Mouse (Mus musculus) adrenal gland, postnatal 4 days (tissue): ENCODE measurements at regions not wholly inside any gene's neighbourhood (a gene's known extent, or its start where the extent isn't known, plus 50 kb on each side); places are given as distances from the start of the nearest gene placed in this dataset.

Source experiments
- DNase-seq, 2 experiments: peaks; one replicate each; pipeline ENCODE4 v3.0.0; 2021 to 2022; ENCODE audit warnings: low spot score in 2 of 2, mixed read lengths in 2 of 2

DNA sequence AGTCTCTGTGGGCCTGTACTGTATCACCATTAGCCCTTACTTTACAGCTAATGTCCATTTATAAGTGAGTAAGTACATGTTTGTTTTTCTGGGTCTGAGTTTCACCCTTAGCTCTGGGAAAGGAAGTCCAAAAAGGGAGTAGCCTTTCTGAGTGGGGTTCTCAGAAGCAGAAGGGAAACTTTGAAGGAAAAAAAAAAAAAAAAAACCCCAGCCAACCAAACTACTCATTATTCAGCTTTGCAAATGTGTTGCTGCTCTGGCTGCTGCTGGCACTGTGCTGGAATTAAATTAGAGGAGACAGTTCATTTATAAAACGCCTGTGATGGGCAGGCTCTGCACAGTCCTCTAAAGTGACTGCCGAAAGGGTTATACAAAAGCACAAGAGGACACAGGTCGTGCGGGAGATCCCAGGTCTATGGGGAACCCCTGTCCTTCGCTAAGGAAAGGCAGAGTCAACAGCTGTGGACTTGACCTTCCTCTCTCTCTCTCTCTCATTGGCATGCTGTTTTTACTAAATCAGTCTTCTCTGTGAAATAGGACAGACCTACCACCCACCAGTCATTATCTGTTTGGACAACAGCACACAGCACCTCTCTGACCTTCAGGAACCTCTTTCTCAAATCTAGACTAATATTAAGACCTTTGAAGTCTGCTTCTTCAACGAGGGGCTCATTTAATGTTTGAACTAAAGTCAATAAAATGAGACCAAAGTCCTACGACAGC lies 165.4 kb downstream of the Cd47 start:
- DNase-seq, result no peak

DNA sequence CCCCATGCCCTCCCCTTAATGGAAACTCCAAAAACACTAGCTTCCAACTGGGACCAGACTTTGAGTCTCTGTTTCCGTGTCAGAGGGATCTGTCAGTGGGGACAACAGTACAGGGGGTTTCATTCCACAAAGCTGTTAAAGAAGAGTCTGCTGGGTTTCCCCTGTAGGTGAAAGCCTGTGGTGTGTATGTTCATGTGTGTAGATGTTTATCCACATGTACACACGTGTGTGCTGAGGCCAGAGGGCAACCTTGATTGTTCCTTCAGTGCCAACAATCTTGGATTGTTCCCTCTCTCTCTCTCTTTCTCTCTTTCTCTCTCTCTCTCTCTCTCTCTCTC lies 165.9 kb downstream of the Cd47 start:
- DNase-seq, result no peak

DNA sequence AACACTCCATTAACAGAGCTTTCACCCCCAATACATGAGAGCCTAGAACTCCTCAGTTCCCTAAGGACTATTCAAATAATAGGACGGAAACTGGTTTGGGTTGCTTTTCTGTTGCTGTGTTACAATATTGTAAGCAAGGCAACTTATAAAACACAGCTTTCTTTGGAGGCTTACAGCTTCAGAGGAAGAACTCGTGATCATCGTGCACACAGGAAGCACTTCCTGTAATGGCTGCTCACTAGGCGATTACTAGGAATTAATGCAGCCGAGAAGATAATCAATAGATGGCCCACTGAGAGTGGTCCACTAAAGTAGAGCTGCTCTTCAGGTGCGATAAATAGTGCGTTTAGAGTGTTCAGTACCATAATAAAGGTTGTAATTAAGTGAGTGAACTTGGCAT lies 166.8 kb downstream of the Cd47 start:
- DNase-seq, result no peak

DNA sequence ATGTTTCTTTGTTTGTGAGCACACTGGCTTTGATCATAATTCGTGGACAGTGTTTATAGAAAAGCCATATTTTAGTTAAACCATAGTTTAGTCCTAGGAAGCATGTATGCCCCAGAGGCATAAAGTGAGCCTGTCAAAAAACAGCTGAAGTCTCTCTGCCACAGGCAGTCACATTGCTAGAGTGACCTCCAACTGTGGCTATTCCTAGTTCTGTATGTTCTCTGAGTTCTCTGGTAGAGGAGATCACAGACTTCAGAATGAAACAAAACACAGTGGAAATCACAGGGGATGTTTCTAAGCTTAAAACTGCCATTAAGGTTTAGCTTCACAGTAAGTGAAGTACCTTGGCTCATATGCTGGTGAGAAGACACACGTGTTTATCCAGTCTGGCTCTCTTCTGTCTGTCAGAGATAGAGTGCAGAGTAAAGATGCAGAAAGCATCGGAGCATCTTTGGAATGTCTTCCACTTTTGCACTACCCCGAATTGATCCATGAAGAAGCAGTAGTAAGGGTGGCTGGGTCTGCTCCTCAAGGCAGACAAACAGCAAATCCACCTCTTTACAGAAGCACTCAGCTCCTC lies 168.0 kb downstream of the Cd47 start:
- no peak for DNase-seq

DNA sequence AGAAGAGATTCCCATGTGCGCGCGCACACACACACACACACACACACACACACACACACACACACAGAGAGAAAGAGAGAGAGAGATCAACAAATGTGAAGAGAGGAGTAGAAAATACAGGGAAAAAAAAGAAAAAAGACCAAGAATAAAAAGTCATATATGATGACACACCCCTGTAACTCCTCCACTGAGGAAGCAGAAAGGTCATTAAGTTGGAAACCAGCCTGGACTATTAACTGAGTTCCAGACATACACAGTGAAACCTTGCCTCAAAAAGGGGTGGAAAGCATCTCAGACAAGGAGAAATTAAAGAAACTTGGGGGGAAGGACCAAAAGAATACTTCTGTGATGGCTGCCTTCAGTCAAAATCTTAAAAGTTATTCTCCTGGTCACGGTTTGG lies 168.7 kb downstream of the Cd47 start:
- no peak for DNase-seq

DNA sequence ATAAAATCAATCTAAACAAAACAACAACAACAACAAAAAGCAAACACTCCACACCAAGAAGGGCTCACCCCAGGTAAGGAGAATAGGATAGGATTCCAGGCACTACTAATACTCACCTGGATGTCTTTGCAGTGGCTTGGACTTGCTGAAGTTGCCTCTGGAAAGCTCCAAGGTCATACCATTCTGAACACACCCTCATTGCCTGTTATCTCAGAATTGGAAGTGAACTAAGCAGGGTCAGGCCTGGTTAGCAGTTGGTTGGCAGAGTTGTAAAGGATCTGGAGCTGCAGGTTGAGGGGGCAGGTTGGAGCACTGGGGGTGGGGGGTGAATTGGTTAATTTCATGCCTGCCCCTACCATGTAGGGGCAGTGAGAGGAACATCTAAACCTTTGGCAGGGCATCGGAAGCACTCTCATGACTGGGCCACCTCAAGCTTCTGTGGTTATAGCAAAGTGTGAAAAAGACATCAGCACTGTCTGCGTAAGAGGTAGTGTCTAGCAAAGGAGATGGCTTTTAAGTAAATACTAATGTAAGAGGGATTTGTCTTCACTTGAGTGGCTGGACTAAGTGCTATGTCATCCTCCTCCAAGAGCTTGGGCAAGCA lies 169.5 kb downstream of the Cd47 start:
- no peak for DNase-seq

DNA sequence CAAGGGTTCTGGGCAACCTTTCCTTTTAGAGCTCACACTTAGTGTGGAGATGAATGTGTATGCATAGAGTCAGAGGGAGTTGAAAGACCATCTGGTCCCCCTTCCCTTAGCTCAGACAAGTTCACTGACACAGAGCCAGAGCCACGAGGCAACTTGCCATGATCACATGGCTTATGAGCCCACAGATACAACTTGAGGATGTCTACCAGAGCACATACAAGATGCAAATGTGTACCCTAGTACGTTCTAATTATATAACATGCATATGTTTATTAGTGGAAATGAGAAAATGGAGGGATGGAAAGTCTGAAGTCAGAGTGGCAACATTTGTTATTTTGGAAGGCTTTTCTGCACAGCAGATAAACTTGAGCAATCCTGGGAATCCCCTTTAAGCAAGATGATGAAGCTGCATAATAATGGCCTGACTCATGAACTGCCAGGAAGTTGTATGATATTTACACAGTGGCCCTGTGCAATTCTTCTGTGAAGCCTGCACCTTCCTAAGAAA lies 170.0 kb downstream of the Cd47 start:
- DNase-seq, result no peak

DNA sequence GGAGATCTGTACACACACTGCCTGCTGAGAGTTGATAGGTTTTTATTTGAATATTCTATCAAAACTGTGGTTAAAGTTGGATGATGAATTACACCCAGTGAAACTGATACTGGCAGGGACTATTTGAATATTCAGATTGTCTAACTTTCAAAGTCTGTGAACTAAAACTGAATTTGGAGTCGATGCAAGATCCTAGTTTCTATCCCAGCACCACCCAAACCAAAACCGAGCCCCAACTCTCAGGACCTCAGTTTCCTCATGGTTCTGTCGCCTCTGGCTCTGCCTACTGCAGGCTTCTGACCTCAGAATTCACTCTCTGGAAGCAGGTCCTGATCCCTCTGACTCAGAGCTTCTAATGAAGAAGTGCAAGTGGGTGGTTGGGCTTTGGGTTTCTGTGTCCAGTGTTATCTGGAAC lies 170.8 kb downstream of the Cd47 start:
- no peak for DNase-seq

DNA sequence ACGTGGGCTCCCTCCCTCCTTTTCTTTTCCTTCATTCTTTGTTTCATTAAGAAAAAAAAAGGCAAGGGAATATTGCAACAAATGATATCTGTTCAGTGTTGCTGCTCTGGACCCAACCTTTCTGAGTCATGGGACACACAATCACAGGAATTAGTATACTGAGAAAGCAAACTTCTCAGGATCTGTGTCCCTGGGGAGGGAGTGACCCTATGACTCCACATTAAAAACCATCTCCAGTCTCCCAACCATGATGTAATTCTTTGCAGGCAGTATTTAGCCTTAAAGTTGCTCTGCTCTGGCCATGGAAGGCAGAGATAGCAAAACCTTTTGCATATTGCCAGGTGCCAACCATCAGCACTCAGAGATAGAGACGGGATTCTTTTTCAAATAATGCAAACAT lies 176.9 kb downstream of the Cd47 start:
- no peak for DNase-seq

DNA sequence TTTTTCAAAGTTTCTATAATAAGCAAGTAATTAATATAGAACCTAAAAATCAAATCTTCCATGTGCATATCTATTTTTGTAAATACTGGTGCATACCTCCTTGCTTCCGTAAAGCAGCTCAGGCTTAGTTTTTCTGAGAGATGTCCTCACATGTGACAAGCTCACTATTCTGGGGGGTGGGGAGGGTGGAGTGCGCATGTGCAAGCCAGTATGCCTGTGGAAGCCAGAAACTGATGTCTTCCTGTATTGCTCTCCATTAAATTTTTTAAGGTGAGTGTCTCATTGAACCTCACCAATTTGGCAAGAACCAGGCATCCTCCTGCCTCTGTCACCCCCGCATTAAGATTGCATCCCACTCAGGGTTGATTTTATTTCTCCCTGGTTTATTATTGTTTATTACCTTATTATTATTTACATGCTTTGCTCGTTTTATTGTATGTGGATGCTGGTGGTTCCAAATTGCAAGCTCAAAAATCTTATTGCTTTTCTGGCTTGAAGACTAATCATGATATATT lies 179.2 kb downstream of the Cd47 start:
- DNase-seq, result no peak

DNA sequence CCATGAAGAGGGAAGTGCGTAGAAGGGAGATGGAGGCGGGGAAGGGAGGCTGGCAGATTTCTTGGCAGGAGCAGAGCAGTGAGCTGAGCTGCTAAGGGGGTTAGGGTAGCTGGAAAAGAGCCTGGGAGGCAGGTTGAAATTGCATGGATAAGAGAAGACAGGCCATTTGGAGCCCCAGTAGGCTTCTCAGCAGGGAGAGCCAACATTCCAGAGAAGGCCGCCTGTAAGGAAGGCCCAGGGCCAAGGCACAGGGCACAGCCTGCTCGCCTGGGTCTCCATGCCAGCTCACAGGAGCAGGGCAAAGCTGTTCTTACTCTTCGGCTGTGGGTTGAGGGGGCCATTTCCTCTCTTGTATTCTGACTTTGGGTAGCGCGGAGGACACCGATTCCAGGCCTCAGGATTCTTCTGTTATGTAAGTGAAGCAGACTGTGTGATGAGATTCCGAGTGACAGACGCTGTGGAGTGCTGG lies 179.9 kb downstream of the Cd47 start:
- no peak for DNase-seq

DNA sequence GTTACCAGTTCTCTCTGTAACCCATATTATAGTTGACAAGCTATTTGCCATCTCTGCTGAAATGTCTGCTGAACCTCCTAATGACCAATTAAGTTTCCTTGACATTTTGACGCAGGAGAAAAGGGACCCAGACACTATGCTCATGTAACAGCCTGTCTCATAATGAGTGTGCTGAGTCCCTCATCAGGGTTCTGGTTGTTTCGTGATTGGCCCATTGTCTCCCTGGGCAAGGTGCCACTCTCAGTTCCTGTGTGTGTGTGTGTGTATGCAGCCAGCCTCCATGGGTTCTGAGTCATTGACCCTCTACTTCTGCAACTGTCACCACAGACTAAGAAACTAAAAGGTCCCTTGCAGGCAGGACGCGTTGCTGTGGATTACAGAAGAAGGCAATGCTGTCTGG lies 181.8 kb downstream of the Cd47 start:
- no peak for DNase-seq

DNA sequence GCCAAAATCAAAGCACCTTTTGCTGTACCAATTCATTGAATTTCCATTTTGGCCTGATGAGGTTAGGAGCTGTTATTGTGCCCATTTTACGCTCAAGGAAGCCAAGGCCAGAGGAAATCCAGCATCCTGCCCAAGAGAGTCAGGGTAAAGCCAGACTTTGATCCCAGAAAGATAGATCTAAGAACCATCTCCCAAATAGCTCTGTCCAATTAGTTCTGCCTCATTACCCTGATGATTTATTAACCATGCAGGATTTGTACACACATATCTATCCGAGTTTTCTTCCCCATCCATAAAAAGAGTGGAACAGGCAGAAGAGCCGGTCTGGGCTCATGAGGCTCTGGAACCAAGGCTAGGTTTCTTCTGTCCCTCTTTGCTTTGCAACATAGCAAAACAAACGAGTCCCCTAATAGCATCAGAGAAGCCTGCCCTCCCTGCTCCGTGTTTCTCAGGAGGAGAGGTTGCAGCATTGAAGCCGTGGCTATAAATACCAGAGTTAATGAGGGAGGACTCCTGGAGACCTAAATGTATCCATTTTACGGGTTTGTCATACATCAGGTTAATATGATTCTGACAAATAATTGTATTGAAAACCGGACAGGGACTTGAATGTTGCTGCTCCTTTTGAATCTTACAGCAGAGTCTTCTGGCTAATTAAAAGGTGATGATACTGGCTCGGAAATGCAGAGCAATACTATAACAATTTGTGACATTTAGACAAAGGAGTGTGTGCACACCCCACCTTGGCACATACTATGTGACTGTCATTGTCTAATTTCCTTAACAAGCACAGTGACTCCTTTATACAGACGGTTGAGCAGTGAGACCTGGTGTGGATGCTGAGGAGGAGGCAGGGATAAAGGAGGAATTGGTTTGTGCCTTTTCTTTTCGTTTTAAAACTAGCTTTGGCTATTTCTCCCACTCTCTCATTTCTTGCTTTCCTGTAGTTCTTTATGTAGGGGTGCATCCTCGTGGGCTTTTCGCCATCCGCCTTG lies 185.0 kb downstream of the Cd47 start:
- DNase-seq, result no peak

DNA sequence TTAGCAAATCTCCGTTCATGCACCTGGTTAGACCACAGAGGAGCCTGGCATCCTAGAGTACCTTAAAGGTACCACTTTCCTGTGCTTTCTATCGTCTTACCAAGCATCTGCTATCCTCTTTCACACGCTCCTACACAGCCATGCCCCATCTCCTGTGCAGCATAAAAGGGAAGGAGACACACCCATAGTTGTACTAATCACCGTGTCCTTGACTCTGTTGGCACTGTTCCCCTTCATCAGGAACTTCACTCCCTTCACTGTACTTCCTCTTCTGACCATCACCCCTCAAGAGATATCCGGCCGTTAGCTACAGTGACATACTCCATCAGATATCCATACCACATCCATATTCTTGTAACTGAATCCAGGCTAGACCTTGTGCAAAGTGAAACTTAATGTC lies 186.6 kb downstream of the Cd47 start:
- no peak for DNase-seq

DNA sequence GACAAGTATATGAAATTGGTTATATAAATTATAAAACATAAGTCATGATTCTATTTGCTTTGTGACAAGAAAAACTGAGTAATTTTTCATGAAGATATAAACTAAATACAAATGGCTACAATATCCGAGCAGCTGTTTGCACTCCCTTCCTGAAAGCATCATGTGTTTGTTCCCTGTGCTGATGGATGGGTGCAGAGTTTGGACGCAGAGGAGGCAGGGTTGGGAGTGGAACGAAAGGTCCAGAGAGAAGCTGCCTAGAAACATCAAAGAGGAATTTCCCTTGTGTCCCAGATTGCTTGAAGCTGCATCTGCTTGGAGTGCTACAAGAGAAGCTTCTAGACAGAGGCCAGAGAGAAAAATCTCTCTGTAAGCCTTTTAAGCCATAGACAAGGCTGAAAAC lies 195.5 kb downstream of the Cd47 start:
- DNase-seq, result no peak

DNA sequence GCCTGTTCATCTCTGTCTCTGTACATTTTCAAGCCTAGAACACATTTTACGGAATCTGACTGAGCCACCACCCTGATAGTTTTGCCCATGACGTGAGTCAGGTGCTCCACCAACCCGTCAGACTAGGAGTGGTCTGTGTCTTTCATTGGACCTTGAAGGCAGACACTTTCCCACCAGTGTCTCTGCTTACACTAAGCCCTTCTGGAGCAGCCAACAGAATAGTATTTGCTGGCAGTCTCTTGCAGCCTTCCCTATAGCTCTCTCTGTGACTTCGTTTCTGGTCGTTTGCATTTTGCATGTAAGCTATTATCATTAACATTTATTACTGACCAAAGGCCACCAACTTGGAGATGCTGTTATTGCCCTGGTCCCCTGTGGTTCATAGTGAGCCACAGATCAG lies 196.3 kb downstream of the Cd47 start:
- no peak for DNase-seq

DNA sequence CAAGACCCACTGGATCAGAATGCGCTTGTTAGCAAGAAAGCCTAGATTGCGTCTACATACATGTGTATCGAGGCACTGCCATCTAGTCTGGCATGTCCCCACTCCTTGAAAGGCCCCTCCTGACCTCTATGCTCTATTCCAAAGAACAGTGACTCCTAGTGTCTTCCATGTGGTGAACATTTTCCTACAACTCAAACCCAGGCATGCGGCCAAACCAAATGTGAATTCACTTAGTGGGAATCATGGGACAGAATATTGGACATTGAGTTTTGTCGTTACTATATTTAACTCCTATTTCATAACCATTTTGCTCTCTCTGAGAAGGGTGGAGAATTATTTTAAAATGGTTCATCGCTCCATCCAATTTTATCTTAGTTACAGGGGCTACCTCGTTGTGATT lies 196.7 kb downstream of the Cd47 start:
- DNase-seq, result no peak

DNA sequence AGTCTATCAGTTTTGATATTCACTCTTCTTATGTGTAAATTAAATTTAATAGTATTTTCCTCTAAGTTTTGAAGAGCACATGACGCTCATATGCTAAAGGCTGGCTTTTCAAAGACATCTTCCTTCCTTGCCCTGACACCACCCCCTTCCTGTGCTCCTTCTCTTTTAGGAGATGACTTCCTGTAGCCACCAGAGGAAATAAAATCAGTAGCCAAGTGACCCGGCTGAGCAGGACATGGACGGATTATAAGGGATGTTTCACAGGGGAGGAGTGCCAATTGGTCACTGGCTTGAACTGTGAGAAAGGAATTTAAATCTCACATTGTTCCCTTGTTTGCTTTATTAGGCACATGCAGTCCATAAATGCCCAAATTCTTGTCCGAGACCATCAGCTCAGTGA lies 200.5 kb downstream of the Cd47 start:
- no peak for DNase-seq

DNA sequence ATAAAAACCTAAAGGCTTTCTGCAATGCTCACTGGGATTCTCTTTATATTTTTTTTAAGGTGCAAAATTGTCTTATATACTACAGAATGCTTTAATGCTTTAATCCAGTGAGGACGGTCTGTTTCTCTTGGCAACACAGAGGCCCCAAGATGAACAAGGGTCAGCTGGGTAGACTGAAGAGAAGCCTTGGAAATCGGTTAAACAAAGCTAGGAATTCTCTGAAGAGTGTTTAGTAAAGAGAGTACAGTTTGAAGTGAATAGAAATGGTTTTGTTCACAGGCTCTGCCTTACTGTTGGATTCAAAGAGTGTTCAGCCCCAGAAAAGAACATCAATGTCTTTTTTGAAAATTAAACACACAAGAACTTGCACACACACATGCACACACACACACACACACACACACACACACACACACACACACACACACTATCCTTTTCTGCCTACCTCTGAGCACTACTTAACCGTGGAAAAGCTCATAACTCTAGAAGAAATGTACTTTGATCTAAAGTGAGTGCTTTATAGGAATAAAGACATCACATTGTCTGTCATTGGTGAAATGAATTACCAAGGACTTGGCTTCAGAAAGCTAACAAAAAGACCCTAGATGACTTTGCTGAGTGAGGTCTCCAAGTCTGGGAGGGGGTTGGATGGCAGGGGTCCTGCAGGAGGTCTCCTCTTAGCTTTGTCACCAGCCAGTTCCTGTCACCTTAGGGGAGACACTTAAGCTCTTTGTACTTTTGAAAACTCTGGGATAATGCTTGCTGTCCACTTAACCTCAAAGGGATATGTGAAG lies 201.5 kb downstream of the Cd47 start:
- DNase-seq, result no peak

DNA sequence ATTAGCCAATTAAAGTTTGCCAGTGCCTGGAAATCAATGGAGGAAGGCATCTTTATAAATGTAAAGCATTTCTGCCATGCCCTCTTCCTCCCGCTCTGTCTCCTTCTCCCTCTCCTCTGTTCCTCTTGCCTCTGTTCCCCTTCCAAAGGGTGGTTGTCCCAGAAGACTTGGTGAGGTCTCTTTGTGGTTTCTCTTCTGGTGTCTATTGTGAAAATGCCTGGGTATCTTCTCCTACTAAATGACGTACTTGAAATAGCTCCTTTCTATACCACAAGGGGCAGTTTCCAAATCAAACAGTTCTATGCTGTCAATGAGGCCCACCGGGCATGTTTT lies 202.1 kb downstream of the Cd47 start:
- no peak for DNase-seq

DNA sequence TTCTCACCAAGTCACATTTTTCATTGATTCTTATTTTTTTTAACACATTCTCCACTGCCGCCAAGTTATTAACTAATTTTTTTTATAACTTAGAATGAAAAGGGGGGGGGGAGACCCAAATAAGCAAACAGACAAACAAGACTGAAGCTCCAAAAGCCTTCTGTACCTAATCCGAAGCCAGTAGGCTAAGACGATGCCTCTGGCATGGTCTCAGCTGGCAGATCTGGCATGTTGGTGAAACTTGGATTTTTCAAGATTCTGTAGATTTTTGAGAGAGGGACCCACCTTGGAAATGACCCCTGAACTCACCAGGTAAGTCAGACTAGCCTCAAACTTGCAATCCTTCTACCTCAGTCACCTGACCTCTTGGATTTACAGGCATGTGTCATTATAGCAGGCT lies 208.7 kb downstream of the Cd47 start:
- no peak for DNase-seq
